Mouse (Mus musculus) stomach, embryonic 16.5 days (tissue): ENCODE data around the gene Serpinb9. TPM values are rescaled to one million over a fixed set of nuclear protein-coding genes. Genes with fewer than 3 reads are reported as not detected.
"Not testable (repeated sequence)": the region's sequence is repeated elsewhere in the genome, so short reads cannot be mapped to it uniquely, and the experiment has no call there.

Experiments
- ATAC-seq: fragments of 200-750 bp; cut with Nextera tagmentation; 2 replicates; pipeline ENCODE4 v1.8.0; 2017; ENCODE audit warnings: moderate number of reproducible peaks, moderate TSS enrichment; ENCODE audit not compliant: insufficient read depth, low FRiP score
- H3K27ac ChIP-seq: fragments of 300-500 bp; sonication (generic); 2 replicates; pipeline ENCODE4 v1.5.1; 2014; ENCODE audit warnings: low read length
- H3K27me3 ChIP-seq: fragments of 300-500 bp; sonication (generic); 2 replicates; pipeline ENCODE4 v1.6.1; 2014; ENCODE audit warnings: low read length, control low read depth, mixed read lengths; ENCODE audit not compliant: control insufficient read depth, insufficient read depth
- H3K36me3 ChIP-seq: fragments of 300-500 bp; sonication (generic); 2 replicates; pipeline ENCODE4 v1.6.1; 2014; ENCODE audit warnings: low read length; ENCODE audit not compliant: control insufficient read depth, insufficient read depth
- H3K4me1 ChIP-seq: fragments of 300-500 bp; sonication (generic); 2 replicates; pipeline ENCODE4 v1.6.1; 2014; ENCODE audit warnings: low read length, control low read depth, mixed read lengths; ENCODE audit not compliant: control insufficient read depth, insufficient read depth
- H3K4me2 ChIP-seq: fragments of 300-500 bp; sonication (generic); 2 replicates; pipeline ENCODE4 v1.6.1; 2014; ENCODE audit warnings: low read depth, low read length, mixed read lengths
- H3K4me3 ChIP-seq: fragments of 300-500 bp; sonication (generic); replicated peaks from 2 replicates; pipeline ENCODE4 v1.5.1; 2014; ENCODE audit warnings: mild to moderate bottlenecking, low read length
- H3K9ac ChIP-seq: fragments of 300-500 bp; sonication (generic); 2 replicates; pipeline ENCODE4 v1.6.1; 2014; ENCODE audit warnings: low read length
- H3K9me3 ChIP-seq: fragments of 300-500 bp; sonication (generic); replicated peaks from 2 replicates; pipeline ENCODE4 v1.6.1; 2016; ENCODE audit warnings: low read length, control low read depth; ENCODE audit not compliant: control insufficient read depth
- WGBS: fragments of 180-500 bp; shearing (Covaris S2); extraction: QIAGEN DNeasy Blood & Tissue Kit; methylation state at CpG from one replicate; pipeline ENCODE4 v1.1.7; 2014; 5-methylcytosine and 5-hydroxymethylcytosine counted together
- polyA plus RNA-seq: library from polyadenylated mRNA; unstranded; fragments of >200 nt; fragmentation: Nextera tagmentation; extraction: Ambion mirVana; gene quantifications from 2 replicates; pipeline ENCODE4 v1.2.1, GENCODE M21; 2015

Gene Serpinb9
- 9.3 and 10.3 TPM in 2 replicates for polyA plus RNA-seq

DNA sequence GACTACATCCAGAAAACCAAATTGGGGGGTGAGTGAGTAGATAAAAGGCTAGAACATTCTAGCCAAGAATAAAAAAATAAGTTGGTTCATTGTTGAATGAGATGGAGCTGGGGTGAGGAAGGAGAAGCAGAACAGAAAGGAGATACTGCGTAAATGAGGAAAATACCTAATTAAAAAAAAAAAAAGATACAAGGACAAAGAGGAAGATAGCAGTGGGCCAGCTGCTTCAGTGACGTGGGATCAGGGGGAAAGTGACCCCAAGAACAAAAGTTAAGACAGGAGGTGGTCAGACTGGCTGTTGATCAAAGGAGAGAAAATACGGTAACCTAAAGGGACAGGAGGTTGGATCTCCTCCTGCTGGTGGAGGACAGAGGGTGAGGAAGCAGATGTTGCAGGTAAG is at the start of gene Serpinb9:
Gene Serpinb9 (plus strand): TSS at position 301 of the 400 bp plus-strand sequence.
- Histone ChIP-seq H3K9ac (peak within 1 kb of the TSS; percentile 69), H3K27me3 (no peaks in the 10 kb centered on the region), H3K27ac (peak within 1 kb of the TSS; percentile 88), H3K9me3 (no peaks in the 10 kb centered on the region), H3K4me1 (peaks cover 14% of the 10 kb centered on the region), H3K4me3 (peak within 1 kb of the TSS; percentile 46), H3K36me3 (no peaks in the 10 kb centered on the region), H3K4me2 (peak within 1 kb of the TSS; percentile 74)
- no peak for ATAC-seq
- 93% methylated on average over 3 of the region's 3 CpGs for WGBS

GRCm38 (mm10) chr13:32956537-32956936 is 46.5 kb upstream of the Serpinb9 start:
- Histone ChIP-seq H3K36me3 (no peaks in the 10 kb centered on the region), H3K4me2 (no peak overlapping the region), H3K27me3 (no peaks in the 10 kb centered on the region), H3K4me3 (no peak overlapping the region), H3K9me3 (no peaks in the 10 kb centered on the region), H3K4me1 (no peaks in the 10 kb centered on the region), H3K9ac (no peak overlapping the region), H3K27ac (no peak overlapping the region)
- WGBS, result 56% methylated on average over 4 of the region's 4 CpGs
- ATAC-seq, result no peak

DNA sequence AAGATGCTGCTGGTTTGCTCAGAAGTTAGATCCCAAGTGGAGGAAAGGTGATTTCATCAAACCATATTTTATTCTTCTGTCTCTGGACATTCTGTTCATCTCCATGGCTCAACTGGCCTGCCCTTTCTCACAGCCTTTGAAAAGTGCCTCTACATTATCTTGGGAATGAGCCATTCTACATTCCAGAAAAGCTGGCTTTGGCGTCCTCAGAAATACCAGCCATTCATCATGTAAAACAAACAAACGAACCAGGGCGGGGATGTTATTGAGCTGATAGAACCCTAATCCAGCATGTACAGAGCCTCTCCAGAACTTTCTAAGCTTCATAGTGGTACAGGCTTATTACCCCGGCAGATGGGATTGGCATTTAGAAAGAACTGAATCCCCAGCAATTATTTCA is 45.1 kb upstream of the Serpinb9 start:
- 39% methylated on average over 4 of the region's 4 CpGs for WGBS
- Histone ChIP-seq H3K4me3 (no peak overlapping the region), H3K27ac (no peak overlapping the region), H3K9ac (no peak overlapping the region), H3K9me3 (no peaks in the 10 kb centered on the region), H3K36me3 (no peaks in the 10 kb centered on the region), H3K4me2 (no peak overlapping the region), H3K4me1 (no peaks in the 10 kb centered on the region), H3K27me3 (no peaks in the 10 kb centered on the region)
- no peak for ATAC-seq

- H3K4me1 ChIP-seq, H3K9ac ChIP-seq, H3K9me3 ChIP-seq, H3K27me3 ChIP-seq, H3K4me3 ChIP-seq, H3K27ac ChIP-seq, H3K4me2 ChIP-seq, H3K36me3 ChIP-seq, ATAC-seq: not testable (repeated sequence)
- 75% methylated on average over 7 of the region's 7 CpGs for WGBS
Observed at GRCm38 (mm10) chr13:32958521-32958920, 44.5 kb upstream of the Serpinb9 start.

DNA sequence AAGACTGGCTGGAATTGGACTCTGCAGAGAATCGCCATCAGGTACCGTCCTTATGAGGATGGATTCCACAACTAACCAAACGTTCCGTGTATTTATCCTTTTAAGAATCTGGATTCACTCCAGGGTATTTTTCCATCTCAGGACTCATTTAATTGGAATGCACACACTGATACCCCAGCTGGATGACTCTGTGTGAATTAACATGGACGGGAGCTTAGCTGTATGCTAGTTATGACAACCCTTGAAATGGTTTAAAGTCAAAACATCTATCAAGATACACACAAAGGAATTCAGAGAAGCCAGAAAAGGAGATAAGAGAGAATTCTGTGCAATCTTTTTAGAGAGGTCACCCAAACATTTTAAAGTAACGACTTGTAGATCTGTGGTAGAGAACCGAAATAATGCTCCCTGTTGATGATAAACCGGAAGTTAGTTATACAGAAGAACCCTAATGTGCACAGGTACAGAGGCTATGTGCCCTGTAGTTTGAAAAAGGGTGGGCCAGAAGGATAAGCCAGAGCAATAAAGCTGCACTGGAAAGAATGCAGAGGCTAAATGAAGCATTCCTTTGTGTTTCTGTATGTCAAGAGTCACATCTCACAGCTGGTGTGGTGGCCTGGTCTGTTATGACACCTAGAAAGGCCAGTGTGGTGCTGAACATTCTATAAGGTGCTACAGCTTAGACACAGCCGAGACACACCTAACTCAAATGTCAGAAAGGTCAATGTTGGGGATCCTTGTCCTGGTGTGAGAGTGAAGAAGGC is 38.9 kb upstream of the Serpinb9 start:
- Histone ChIP-seq H3K4me3 (no peak overlapping the region), H3K4me2 (no peak overlapping the region), H3K36me3 (no peaks in the 10 kb centered on the region), H3K9me3 (no peaks in the 10 kb centered on the region), H3K4me1 (peaks cover 7% of the 10 kb centered on the region; the same call in 1 of the 2 replicates), H3K9ac (no peak overlapping the region), H3K27me3 (no peaks in the 10 kb centered on the region), H3K27ac (no peak overlapping the region)
- 56% methylated on average over 9 of the region's 9 CpGs for WGBS
- no peak for ATAC-seq

DNA sequence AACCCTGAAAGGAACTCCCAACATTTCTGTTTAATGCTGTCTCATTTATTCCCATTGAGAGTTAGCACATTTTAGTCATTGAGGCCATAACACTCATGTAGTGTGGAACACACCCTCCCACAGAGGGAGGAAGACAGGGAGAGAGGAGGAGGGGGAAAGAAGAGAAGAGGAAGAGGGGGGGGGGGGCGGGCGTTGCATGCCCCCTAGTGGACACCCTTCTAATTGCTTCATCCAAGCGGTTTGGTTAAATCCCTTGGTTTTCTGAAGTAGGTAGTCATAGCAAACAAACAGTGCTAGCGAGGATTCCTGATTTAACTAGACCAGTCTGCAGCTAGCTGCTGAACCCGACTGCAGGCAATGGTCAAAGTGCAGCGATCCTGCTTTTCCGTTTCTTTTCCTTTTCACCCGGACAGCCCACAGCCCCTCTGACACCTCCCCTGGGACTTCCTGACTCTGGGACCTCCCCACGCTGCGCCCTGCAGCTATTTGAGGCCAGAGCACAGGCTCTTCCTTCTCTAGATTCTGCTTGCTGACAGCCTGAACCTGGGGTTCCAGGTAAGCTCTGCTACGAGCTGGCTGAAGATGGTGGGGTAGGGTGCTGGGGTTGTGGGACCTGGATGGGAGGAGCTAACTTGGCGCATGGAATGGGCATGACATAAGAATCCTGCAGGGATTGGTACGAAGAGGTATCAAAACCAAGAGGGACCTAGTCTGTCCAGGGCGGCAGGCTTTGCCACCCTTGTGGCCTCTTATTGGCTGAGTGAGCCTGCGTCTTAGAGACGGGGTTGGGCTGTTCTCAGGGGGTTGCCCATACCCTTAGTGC is 37.9 kb upstream of the Serpinb9 start, which contains the start of gene Serpinb6b:
Gene Serpinb6b (plus strand): TSS at position 221 of the 823 bp plus-strand sequence.
- no peaks in the 10 kb centered on the region for H3K9me3 ChIP-seq
- no peak within 1 kb of the TSS for H3K27ac ChIP-seq
- peak within 1 kb of the TSS; percentile 58 for H3K4me2 ChIP-seq
- H3K4me1 ChIP-seq, result peaks cover 7% of the 10 kb centered on the region; the same call in 1 of the 2 replicates
- 33% methylated on average over 16 of the region's 16 CpGs for WGBS
- peak within 1 kb of the TSS; percentile 40 for H3K4me3 ChIP-seq
- peak within 1 kb of the TSS; percentile 64 for H3K9ac ChIP-seq
- ATAC-seq, result peak; percentile 38; the same call in 1 of the 2 replicates
- H3K27me3 ChIP-seq, result no peaks in the 10 kb centered on the region
- no peaks in the 10 kb centered on the region for H3K36me3 ChIP-seq

DNA sequence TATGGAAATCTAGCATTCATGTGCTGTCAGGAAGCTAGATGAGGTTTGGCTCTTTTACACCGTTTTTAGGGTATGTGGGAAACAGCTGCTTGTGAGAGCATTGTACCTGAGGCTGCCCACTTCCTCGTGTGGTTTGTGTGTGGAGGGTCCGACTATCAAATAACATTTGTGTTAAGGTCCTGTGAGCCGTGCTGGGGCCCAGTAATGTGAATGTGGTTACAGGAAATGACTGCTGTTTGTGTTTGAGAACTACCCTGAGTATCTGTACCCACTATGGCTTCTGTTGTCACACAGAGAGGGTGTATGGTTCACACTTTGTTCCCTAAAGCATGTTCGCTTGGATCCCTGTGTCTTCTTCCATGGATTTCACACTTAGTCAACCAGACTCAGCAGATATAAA is 36.9 kb upstream of the Serpinb9 start:
- Histone ChIP-seq H3K27me3 (no peaks in the 10 kb centered on the region), H3K4me1 (peaks cover 7% of the 10 kb centered on the region; the same call in 1 of the 2 replicates), H3K36me3 (no peaks in the 10 kb centered on the region), H3K4me3 (no peak overlapping the region), H3K9ac (no peak overlapping the region), H3K27ac (no peak overlapping the region), H3K9me3 (no peaks in the 10 kb centered on the region), H3K4me2 (peak overlapping the region; percentile 58)
- no peak for ATAC-seq
- 62% methylated on average over 5 of the region's 5 CpGs for WGBS

GRCm38 (mm10) chr13:32967233-32967632 is 35.8 kb upstream of the Serpinb9 start:
- no peak for ATAC-seq
- Histone ChIP-seq H3K27ac (no peak overlapping the region), H3K9me3 (no peaks in the 10 kb centered on the region), H3K9ac (no peak overlapping the region), H3K4me1 (peaks cover 7% of the 10 kb centered on the region; the same call in 1 of the 2 replicates), H3K4me2 (no peak overlapping the region), H3K27me3 (no peaks in the 10 kb centered on the region), H3K36me3 (no peaks in the 10 kb centered on the region), H3K4me3 (no peak overlapping the region)
